Mouse (Mus musculus) lung, embryonic 14.5 days (tissue): ENCODE measurements around the gene Upb1. TPM values are rescaled to one million over a fixed set of nuclear protein-coding genes. Genes with fewer than 3 reads are reported as not detected.
"Not testable (repeated sequence)": the region's sequence is repeated elsewhere in the genome, so short reads cannot be mapped to it uniquely, and the experiment has no call there.

Experiments
- ATAC-seq: fragments of 200-750 bp; cut with Nextera tagmentation; 2 replicates; pipeline ENCODE4 v1.8.0; 2017; ENCODE audit warnings: mild to moderate bottlenecking, moderate TSS enrichment, moderate library complexity; ENCODE audit not compliant: insufficient read depth
- DNase-seq: peaks from one replicate; pipeline ENCODE4 v3.0.0-alpha.2; 2015
- H3K27ac ChIP-seq: fragments of 300-500 bp; sonication (generic); 2 replicates; pipeline ENCODE4 v1.5.1; 2014; ENCODE audit warnings: low read depth, mild to moderate bottlenecking, moderate library complexity
- H3K27me3 ChIP-seq: fragments of 300-500 bp; sonication (generic); 2 replicates; pipeline ENCODE4 v1.6.1; 2014; ENCODE audit warnings: low read length, control low read depth; ENCODE audit not compliant: insufficient read depth
- H3K36me3 ChIP-seq: fragments of 300-500 bp; sonication (generic); 2 replicates; pipeline ENCODE4 v1.6.1; 2014; ENCODE audit warnings: control low read depth; ENCODE audit not compliant: insufficient read depth
- H3K4me1 ChIP-seq: fragments of 300-500 bp; sonication (generic); 2 replicates; pipeline ENCODE4 v1.6.1; 2014; ENCODE audit warnings: antibody characterized with exemption, control low read depth; ENCODE audit not compliant: insufficient read depth
- H3K4me2 ChIP-seq: fragments of 300-500 bp; sonication (generic); 2 replicates; pipeline ENCODE4 v1.6.1; 2014; ENCODE audit warnings: mild to moderate bottlenecking
- H3K4me3 ChIP-seq: fragments of 300-500 bp; sonication (generic); 2 replicates; pipeline ENCODE4 v1.5.1; 2014; ENCODE audit warnings: low read depth, low read length
- H3K9ac ChIP-seq: fragments of 300-500 bp; sonication (generic); 2 replicates; pipeline ENCODE4 v1.6.1; 2014
- H3K9me3 ChIP-seq: fragments of 300-500 bp; sonication (generic); 2 replicates; pipeline ENCODE4 v1.6.1; 2016; ENCODE audit warnings: low read depth, low read length, control low read depth
- CTCF ChIP-seq: IDR thresholded peaks from 2 replicates; pipeline ENCODE4 v1.5.1; 2016; ENCODE audit warnings: antibody characterized with exemption, low read depth
- WGBS: fragments of 180-500 bp; shearing (Covaris S2); extraction: QIAGEN DNeasy Blood & Tissue Kit; methylation state at CpG from one replicate; pipeline ENCODE4 v1.1.7; 2014; 5-methylcytosine and 5-hydroxymethylcytosine counted together
- polyA plus RNA-seq: library from polyadenylated mRNA; unstranded; fragments of >200 nt; fragmentation: Nextera tagmentation; extraction: Ambion mirVana; gene quantifications from 2 replicates; pipeline ENCODE4 v1.2.1, GENCODE M21; 2014

The Upb1 gene
- polyA plus RNA-seq, 1 experiment from 2014 or later = 0.17 TPM

GRCm38 (mm10) chr10:75378688-75379087 is 22.2 kb upstream of the Upb1 start:
- ATAC-seq = no peak
- no peak overlapping the region for H3K4me3 ChIP-seq
- H3K4me2 ChIP-seq = no peak overlapping the region
- no peak for TF ChIP-seq CTCF
- DNase-seq = no peak
- H3K36me3 ChIP-seq = no peaks in the 10 kb centered on the region
- no peaks in the 10 kb centered on the region for H3K27me3 ChIP-seq
- no peaks in the 10 kb centered on the region for H3K9me3 ChIP-seq
- 67% methylated on average over 10 of the region's 10 CpGs for WGBS
- no peaks in the 10 kb centered on the region for H3K4me1 ChIP-seq
- no peak overlapping the region for H3K9ac ChIP-seq
- no peak overlapping the region for H3K27ac ChIP-seq

- H3K9ac ChIP-seq = no peak overlapping the region
- no peaks in the 10 kb centered on the region for H3K27me3 ChIP-seq
- 68% methylated on average over 2 of the region's 2 CpGs for WGBS
- no peak overlapping the region for H3K27ac ChIP-seq
- peak; percentile 5; the same call in 1 of the 2 replicates for TF ChIP-seq CTCF
- H3K9me3 ChIP-seq = no peaks in the 10 kb centered on the region
- ATAC-seq (no peak), DNase-seq (no peak)
- no peak overlapping the region for H3K4me3 ChIP-seq
- no peaks in the 10 kb centered on the region for H3K36me3 ChIP-seq
- no peaks in the 10 kb centered on the region for H3K4me1 ChIP-seq
- H3K4me2 ChIP-seq = no peak overlapping the region
These were observed 10.8 kb upstream of the Upb1 start for GRCm38 (mm10) chr10:75390156-75390555.

- no peak overlapping the region for H3K4me3 ChIP-seq
- no peak overlapping the region for H3K4me2 ChIP-seq
- H3K9ac ChIP-seq = no peak overlapping the region
- 85% methylated on average over 4 of the region's 4 CpGs for WGBS
- H3K9me3 ChIP-seq = no peaks in the 10 kb centered on the region
- no peak for DNase-seq
- no peak overlapping the region for H3K27ac ChIP-seq
- 0 out of 2 replicates have a peak, but pooled peaks have one; percentile 25 for TF ChIP-seq CTCF
- no peaks in the 10 kb centered on the region for H3K4me1 ChIP-seq
- no peak for ATAC-seq
- H3K36me3 ChIP-seq = no peaks in the 10 kb centered on the region
- no peaks in the 10 kb centered on the region for H3K27me3 ChIP-seq
These were observed 10.1 kb upstream of the Upb1 start for GRCm38 (mm10) chr10:75390832-75391231.

GRCm38 (mm10) chr10:75394796-75395195 is 6.1 kb upstream of the Upb1 start:
- WGBS = 82% methylated on average over 8 of the region's 8 CpGs
- Histone ChIP-seq H3K9ac (no peak overlapping the region), H3K27me3 (no peaks in the 10 kb centered on the region), H3K27ac (no peak overlapping the region), H3K4me1 (no peaks in the 10 kb centered on the region), H3K9me3 (no peaks in the 10 kb centered on the region), H3K36me3 (no peaks in the 10 kb centered on the region), H3K4me3 (no peak overlapping the region), H3K4me2 (no peak overlapping the region)
- no peak for TF ChIP-seq CTCF
- ATAC-seq = no peak
- no peak for DNase-seq

GRCm38 (mm10) chr10:75396966-75397365 is 3.9 kb upstream of the Upb1 start:
- H3K4me1 ChIP-seq = no peaks in the 10 kb centered on the region
- H3K36me3 ChIP-seq = no peaks in the 10 kb centered on the region
- no peak for TF ChIP-seq CTCF
- H3K9me3 ChIP-seq = no peaks in the 10 kb centered on the region
- no peak; the same call in 1 of the 2 replicates for ATAC-seq
- 31% methylated on average over 14 of the region's 14 CpGs for WGBS
- no peak overlapping the region for H3K4me2 ChIP-seq
- no peaks in the 10 kb centered on the region for H3K27me3 ChIP-seq
- no peak overlapping the region for H3K27ac ChIP-seq
- H3K4me3 ChIP-seq = no peak overlapping the region
- no peak overlapping the region for H3K9ac ChIP-seq
- DNase-seq = peak; percentile 62

GRCm38 (mm10) chr10:75405916-75406315 is 5.0 kb downstream of the Upb1 start:
- no peak overlapping the region for H3K27ac ChIP-seq
- no peak overlapping the region for H3K4me2 ChIP-seq
- H3K36me3 ChIP-seq = no peaks in the 10 kb centered on the region
- ATAC-seq (no peak), DNase-seq (no peak)
- no peak overlapping the region for H3K4me3 ChIP-seq
- no peaks in the 10 kb centered on the region for H3K4me1 ChIP-seq
- WGBS = 78% methylated on average over 8 of the region's 8 CpGs
- H3K9me3 ChIP-seq = no peaks in the 10 kb centered on the region
- no peak overlapping the region for H3K9ac ChIP-seq
- TF ChIP-seq CTCF = no peak
- H3K27me3 ChIP-seq = no peaks in the 10 kb centered on the region

- H3K27ac ChIP-seq = no peak overlapping the region
- ATAC-seq (peak; percentile 60), DNase-seq (peak; percentile 44)
- H3K4me3 ChIP-seq = no peak overlapping the region
- H3K4me1 ChIP-seq = no peaks in the 10 kb centered on the region
- H3K9me3 ChIP-seq = no peaks in the 10 kb centered on the region
- 41% methylated on average over 13 of the region's 13 CpGs for WGBS
- no peak for TF ChIP-seq CTCF
- peak overlapping the region; percentile 24; the same call in 1 of the 2 replicates for H3K4me2 ChIP-seq
- no peaks in the 10 kb centered on the region for H3K27me3 ChIP-seq
- H3K36me3 ChIP-seq = no peaks in the 10 kb centered on the region
- no peak overlapping the region for H3K9ac ChIP-seq
These were observed 5.8 kb downstream of the Upb1 start for GRCm38 (mm10) chr10:75406755-75407154.

- Histone ChIP-seq H3K9me3 (no peaks in the 10 kb centered on the region), H3K4me3 (no peak overlapping the region), H3K4me2 (no peak overlapping the region), H3K36me3 (no peaks in the 10 kb centered on the region), H3K27me3 (no peaks in the 10 kb centered on the region), H3K9ac (no peak overlapping the region), H3K27ac (no peak overlapping the region), H3K4me1 (no peaks in the 10 kb centered on the region)
- TF ChIP-seq CTCF = no peak
- WGBS = 70% methylated on average over 4 of the region's 4 CpGs
- ATAC-seq (no peak), DNase-seq (no peak)
These were observed 6.8 kb downstream of the Upb1 start for GRCm38 (mm10) chr10:75407741-75408140.

- H3K36me3 ChIP-seq, H3K9ac ChIP-seq, H3K27me3 ChIP-seq, DNase-seq, H3K9me3 ChIP-seq, H3K4me1 ChIP-seq, H3K4me3 ChIP-seq, H3K27ac ChIP-seq, H3K4me2 ChIP-seq, ATAC-seq: not testable (repeated sequence)
- 40% methylated on average over 8 of the region's 10 CpGs for WGBS
These were observed 10.6 kb downstream of the Upb1 start for GRCm38 (mm10) chr10:75411343-75412113.
